Mouse (Mus musculus): ENCODE data around the gene Tcea2.

The Tcea2 gene

DNA sequence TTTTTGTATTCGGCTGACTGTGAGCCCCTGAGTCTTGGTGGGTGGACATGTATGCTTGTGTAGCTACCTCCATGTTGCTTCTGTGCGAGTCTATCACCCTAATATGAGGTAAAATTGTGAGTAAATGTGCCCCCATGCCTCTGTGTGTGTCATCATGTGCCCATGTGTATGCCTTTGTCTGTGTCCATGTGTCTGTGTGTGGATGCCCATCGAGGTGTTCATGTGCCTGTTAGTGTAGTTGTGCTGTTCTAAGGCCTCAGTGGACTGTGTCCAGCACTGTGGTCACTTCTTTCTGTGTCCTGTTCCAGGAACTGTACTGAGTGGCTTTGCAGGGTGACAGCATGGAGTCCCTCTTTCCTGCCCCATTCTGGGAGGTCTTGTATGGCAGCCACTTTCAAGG, 35.3 kb downstream of the Tcea2 start:
- no peak for DNase-seq

DNA sequence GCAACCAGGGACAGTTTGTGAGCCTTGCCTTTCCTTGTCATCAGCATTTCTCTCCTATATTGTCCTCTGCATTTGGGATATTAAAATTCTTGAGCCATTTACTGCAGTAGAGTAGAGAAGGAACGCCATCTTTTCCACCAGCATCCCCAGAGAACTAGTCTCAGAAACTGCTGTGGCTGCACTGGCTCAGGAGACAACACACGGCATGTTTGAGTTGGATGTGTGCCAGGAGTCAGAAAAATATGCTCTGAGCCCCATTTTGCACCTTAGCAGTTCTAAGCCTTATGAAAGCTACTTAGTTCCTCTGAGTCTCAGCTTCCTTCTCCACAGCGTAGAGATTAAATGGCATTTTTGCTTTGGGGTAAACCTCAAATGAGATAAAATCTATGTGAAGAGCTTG, 36.9 kb downstream of the Tcea2 start:
- DNase-seq: no peak

DNA sequence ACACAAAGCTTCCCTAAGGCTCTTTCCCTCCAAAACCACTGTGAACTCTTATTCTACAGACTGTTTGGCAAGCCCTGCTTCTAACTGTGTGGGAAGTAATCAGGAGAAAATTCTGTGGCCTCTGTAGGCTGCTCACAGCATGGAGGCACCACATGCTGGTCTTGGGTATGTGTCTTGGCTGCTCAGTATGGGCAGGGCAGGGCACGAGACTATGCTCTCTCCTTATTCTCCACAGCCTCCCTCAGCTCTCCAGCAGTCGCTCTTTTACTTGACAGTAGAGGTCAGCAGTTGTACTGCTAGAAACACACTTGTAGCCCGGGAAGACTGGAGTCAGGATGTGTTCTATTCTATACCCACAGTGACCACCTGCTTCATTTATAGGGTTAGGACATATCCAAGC, 40.0 kb downstream of the Tcea2 start:
- no peak for DNase-seq

DNA sequence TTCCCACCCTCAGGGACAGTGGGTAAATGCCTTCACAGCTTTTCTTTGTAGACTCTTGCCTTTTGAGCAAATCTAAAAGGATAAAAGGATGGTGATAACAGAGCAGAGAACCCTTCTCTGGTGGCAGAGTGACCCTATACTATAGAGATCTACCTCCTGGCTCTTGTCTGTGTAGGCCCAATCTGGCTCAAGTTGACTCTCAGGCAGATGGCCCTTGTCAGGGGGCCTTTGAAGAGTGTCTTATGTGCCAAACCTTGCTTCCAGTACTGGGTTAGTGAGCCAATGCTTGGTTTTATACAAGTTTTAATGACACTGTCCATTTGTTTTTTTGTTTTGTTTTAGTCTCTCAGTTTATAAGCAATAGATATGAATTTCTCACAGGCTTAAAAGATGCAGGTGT, 41.1 kb downstream of the Tcea2 start:
- DNase-seq: peak; percentile 57

DNA sequence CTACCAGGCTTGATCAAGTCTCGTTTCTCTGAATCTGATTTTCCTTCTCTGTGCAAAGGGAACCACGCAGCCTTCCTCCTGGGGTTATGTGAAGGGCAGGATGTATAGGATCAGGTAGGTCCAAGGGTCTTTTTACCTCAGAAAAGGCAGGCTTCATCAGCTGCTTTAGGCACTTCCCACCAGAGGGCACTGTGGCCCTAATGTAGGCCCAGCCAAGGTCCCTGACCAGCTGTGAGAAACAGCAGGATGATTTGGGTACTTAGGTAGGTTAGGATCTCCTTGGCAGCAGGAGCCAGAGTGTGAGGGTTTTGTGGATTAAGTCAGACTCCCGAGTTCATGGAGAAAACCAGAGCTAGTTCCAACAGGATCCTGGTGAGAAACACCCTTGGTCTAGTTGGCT, 42.1 kb downstream of the Tcea2 start:
- peak; percentile 28 for DNase-seq

DNA sequence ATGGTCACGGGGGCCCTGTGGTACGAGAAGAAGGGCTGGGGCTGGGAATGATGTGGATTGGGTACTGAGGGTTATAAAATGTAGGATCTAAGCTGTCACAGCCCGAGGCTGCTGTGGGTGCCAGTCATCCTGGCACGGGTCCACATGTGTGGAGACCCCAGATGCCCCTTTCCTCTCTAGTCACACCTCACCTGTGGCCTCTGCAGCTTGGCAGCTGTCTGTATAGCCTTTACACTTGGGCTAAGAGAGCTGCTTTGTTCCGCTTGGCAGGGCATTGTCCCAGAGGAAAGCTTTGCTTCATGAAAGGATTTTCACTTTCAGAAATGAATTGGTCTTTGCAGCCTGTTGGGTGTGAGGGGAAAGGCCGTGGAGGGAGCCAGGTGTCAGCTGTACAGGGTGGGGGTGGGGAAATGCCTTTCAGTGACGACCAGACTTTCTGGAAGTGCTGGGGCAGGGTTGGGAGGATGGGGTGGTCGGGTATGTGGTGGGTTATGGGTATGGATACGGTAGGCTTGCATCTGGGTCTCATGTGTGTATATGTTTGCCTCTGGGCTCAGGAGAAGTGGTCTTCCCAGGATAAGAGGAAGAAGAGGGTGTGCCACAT, 47.7 kb downstream of the Tcea2 start:
- DNase-seq: no peak

DNA sequence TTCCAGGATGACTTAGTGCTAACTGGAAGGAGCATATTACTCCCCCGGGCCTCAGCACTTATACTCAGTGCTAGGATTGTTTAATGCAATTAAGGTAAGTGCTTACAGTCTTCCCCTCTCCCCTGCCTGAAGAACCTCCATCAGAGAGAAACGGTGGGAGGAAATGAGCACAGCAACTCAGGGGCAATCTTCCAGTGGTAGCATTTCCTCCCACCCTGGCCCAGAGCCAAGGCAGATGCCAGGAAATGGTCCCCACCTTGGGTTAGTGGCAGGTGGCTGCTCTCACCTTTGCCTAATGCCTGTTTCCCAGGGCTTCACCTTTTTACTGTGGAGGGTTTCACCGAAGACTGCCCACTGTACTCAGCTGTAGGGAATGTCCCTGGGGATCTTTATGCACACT, 49.9 kb downstream of the Tcea2 start:
- DNase-seq: no peak

Data from cerebellum, adult 11 months (tissue).